Mouse (Mus musculus): ENCODE measurements at regions not wholly inside any gene's neighbourhood (a gene's known extent, or its start where the extent isn't known, plus 50 kb on each side); places are given as distances from the start of the nearest gene placed in this dataset.

DNA sequence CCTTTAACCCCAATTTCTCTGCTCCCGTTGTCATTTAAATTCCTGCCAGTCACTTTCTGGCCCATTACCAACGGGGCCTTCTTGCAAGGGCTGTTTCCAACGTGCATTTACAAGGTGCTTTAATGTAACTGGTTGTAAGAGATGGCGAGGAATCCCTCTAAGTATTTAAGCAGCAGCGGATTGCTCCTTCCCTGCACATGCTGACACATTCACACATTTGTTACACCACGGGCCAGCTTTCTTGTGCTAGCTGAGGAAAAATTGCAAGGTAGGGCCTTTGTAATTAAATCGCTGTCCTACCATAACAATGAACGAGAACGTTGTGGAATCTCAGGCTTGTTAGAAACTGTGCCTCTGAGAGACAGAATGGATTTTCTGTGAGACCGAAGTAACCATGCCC is 2252.8 kb upstream of the Gm7489 start:
- TF ChIP-seq CTCF (IDR thresholded peaks at IDR 0.05; ENCODE audit: borderline replicate concordance, control insufficient read depth, extremely low read depth, insufficient read depth, low read length, poor library complexity), result no peak
- no peak for TF ChIP-seq POLR2A (IDR thresholded peaks at IDR 0.05; ENCODE audit: control insufficient read depth, extremely low read depth, insufficient read depth, low read length, poor library complexity)

Data from thymus, adult 2 months (tissue).